Mouse (Mus musculus) neural tube, embryonic 15.5 days (tissue): ENCODE data around the gene Prss45. TPM values are rescaled to one million over a fixed set of nuclear protein-coding genes. Genes with fewer than 3 reads are reported as not detected.

Experiments
- ATAC-seq: fragments of 200-750 bp; cut with Nextera tagmentation; 2 replicates; pipeline ENCODE4 v1.8.0; 2017; ENCODE audit warnings: mild to moderate bottlenecking, moderate TSS enrichment, moderate library complexity; ENCODE audit not compliant: low FRiP score
- H3K27ac ChIP-seq: fragments of 300-500 bp; sonication (generic); replicated peaks from 2 replicates; pipeline ENCODE4 v1.5.1; 2015; ENCODE audit warnings: mild to moderate bottlenecking, inconsistent platforms
- H3K27me3 ChIP-seq: fragments of 300-500 bp; sonication (generic); replicated peaks from 2 replicates; pipeline ENCODE4 v1.6.1; 2015; ENCODE audit warnings: inconsistent platforms
- H3K36me3 ChIP-seq: fragments of 300-500 bp; sonication (generic); 2 replicates; pipeline ENCODE4 v1.6.1; 2015; ENCODE audit warnings: inconsistent platforms
- H3K4me1 ChIP-seq: fragments of 300-500 bp; sonication (generic); 2 replicates; pipeline ENCODE4 v1.6.1; 2015; ENCODE audit warnings: inconsistent platforms
- H3K4me2 ChIP-seq: fragments of 300-500 bp; sonication (generic); 2 replicates; pipeline ENCODE4 v1.6.1; 2015; ENCODE audit warnings: inconsistent platforms, mild to moderate bottlenecking, moderate library complexity
- H3K4me3 ChIP-seq: fragments of 300-500 bp; sonication (generic); replicated peaks from 2 replicates; pipeline ENCODE4 v1.5.1; 2015; ENCODE audit warnings: mild to moderate bottlenecking, inconsistent platforms
- H3K9ac ChIP-seq: fragments of 300-500 bp; sonication (generic); replicated peaks from 2 replicates; pipeline ENCODE4 v1.6.1; 2015; ENCODE audit warnings: mild to moderate bottlenecking, inconsistent platforms
- H3K9me3 ChIP-seq: fragments of 300-500 bp; sonication (generic); replicated peaks from 2 replicates; pipeline ENCODE4 v1.6.1; 2016; ENCODE audit warnings: inconsistent platforms
- WGBS: fragments of 180-500 bp; shearing (Covaris S2); methylation state at CpG from one replicate; pipeline ENCODE4 v1.1.7; 2015; ENCODE audit warnings: mixed read lengths; 5-methylcytosine and 5-hydroxymethylcytosine counted together
- polyA plus RNA-seq: library from polyadenylated mRNA; unstranded; fragments of >200 nt; fragmentation: Nextera tagmentation; extraction: Ambion mirVana; gene quantifications from 2 replicates; pipeline ENCODE4 v1.2.1, GENCODE M21; 2015

Prss45 gene
- polyA plus RNA-seq, 1 experiment from 2014 or later, result not detected

GRCm38 (mm10) chr9:110858523-110858922 lies 24.1 kb downstream of the Prss45 start:
- WGBS, result 56% methylated on average over 5 of the region's 5 CpGs
- no peak overlapping the region for H3K27ac ChIP-seq

GRCm38 (mm10) chr9:110858967-110859596 lies 24.7 kb downstream of the Prss45 start:
- Histone ChIP-seq H3K9me3 (no peaks in the 10 kb centered on the region), H3K4me1 (peaks cover 5% of the 10 kb centered on the region), H3K9ac (no peak overlapping the region), H3K4me3 (no peak overlapping the region), H3K27me3 (peaks cover 9% of the 10 kb centered on the region), H3K4me2 (no peak overlapping the region), H3K27ac (no peak overlapping the region), H3K36me3 (no peaks in the 10 kb centered on the region)
- no peak for ATAC-seq
- 82% methylated on average over 5 of the region's 5 CpGs for WGBS

More at GRCm38 (mm10) chr9:110858523-110858922, 24.1 kb downstream of the Prss45 start:
- Histone ChIP-seq H3K9me3 (no peaks in the 10 kb centered on the region), H3K36me3 (no peaks in the 10 kb centered on the region), H3K4me3 (no peak overlapping the region), H3K27me3 (peaks cover 9% of the 10 kb centered on the region), H3K9ac (no peak overlapping the region), H3K4me2 (no peak overlapping the region), H3K4me1 (peaks cover 5% of the 10 kb centered on the region)
- no peak for ATAC-seq

DNA sequence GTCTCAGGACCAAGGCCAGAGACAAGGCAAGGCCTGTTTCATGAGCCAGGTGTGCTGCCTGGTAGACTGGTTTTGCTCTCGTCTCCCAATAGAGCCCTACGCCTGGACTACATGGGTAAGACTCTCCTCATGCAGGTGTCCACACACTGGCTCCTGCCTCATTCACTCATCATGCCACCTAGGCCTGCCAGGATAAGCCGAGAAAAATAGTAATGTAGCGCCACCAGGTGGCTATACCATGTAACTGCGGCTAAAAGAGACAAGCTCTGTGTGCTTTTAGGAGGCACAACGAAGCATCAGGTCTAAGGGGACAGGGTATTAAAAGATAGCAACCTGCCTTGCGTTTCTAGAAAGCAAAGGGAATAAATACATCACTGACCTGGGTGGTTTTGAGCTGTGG lies 36.6 kb downstream of the Prss45 start:
- ATAC-seq, result no peak

DNA sequence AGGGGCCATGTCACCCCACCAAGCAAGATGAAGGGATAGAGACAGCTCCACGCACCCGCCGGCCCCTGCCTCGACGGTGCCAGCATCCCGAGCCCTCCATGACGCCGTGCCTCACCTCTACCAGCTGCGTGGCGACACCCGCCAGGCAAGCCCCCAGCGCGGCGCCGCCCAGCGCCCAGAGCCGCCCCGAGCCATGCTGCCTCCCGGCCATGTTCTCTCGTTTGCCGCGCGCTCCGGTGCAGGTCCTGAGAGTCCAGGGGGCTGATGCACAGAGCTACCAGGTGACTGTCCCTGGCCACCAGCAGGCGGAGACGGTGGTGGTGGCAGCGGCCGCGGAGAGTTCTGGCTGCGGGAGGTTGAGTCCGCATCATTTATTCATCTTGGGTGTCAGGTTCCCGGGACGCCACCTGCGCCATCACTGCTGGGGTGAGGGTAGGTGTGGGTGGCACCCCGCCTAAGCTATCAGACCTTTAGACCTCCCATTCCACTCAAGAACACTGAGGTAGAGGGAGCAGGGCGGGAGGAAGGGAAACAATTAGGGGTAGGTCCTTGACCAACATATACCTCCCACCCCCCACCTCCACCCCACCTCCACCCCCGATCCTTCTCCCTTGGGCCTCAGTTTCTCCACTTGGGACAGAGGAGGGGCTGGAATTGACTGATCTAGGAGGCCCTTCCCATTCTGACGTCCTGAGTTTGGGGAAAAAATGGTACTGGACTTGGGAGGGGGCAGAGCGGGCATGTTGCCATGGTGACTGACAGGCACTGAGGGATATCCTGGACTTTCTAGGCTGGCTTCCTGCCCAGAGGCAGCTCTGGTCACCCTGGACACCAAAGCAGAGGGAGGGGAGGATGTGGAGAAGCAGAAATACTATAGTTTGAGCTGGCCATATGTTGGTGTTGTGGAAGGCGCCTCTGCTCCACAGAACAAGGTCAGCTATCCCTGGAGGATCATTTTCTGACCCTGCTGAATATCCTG lies 39.6 kb downstream of the Prss45 start:
- H3K4me3 ChIP-seq, result peak overlapping the region; percentile 40
- 7% methylated on average over 40 of the region's 40 CpGs for WGBS
- no peaks in the 10 kb centered on the region for H3K9me3 ChIP-seq
- peak overlapping the region; percentile 66 for H3K27ac ChIP-seq
- ATAC-seq, result peak; percentile 80
- peak overlapping the region; percentile 47 for H3K9ac ChIP-seq
- peaks cover 23% of the 10 kb centered on the region for H3K27me3 ChIP-seq
- H3K36me3 ChIP-seq, result no peaks in the 10 kb centered on the region
- peak overlapping the region; percentile 70 for H3K4me2 ChIP-seq
- peaks cover 26% of the 10 kb centered on the region for H3K4me1 ChIP-seq

More for the DNA sequence above, 36.6 kb downstream of the Prss45 start:
- Histone ChIP-seq H3K9ac (no peak overlapping the region), H3K27me3 (0 out of 2 replicates have a peak, but pooled peaks cover 9% of the 10 kb centered on the region), H3K4me3 (no peak overlapping the region), H3K4me2 (no peak overlapping the region), H3K4me1 (peaks cover 26% of the 10 kb centered on the region), H3K36me3 (no peaks in the 10 kb centered on the region), H3K9me3 (no peaks in the 10 kb centered on the region), H3K27ac (no peak overlapping the region)
- 18% methylated on average over 7 of the region's 7 CpGs for WGBS

GRCm38 (mm10) chr9:110874660-110875191 lies 40.3 kb downstream of the Prss45 start:
- peak overlapping the region; percentile 70 for H3K4me2 ChIP-seq
- H3K9ac ChIP-seq, result no peak overlapping the region
- peaks cover 26% of the 10 kb centered on the region for H3K4me1 ChIP-seq
- no peaks in the 10 kb centered on the region for H3K36me3 ChIP-seq
- ATAC-seq, result peak; percentile 36; the same call in 1 of the 2 replicates
- WGBS, result 12% methylated on average over 3 of the region's 3 CpGs
- no peak overlapping the region for H3K4me3 ChIP-seq
- no peaks in the 10 kb centered on the region for H3K9me3 ChIP-seq
- peaks cover 31% of the 10 kb centered on the region for H3K27me3 ChIP-seq
- H3K27ac ChIP-seq, result peak overlapping the region; percentile 66

DNA sequence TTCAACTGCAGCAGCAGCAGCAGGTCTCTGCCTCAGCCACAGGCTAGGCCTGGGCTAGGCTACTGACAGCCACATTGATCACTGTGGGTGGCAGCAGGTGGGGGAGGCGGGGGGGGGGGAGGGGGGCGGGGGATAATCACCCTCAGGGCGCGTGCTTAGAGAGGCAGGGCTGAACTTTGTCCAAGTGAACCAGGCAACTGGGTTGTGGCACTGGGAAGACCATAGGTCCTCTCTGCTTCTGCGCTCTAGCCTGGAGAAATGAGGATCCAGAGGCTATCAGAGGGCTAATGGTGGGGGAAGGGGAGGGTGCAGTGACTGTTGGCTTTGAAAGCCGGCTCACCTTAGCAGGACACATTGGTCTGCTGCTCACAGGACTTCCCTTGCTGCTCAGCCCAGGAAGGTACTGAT lies 40.9 kb downstream of the Prss45 start:
- no peak for ATAC-seq
- H3K36me3 ChIP-seq, result no peaks in the 10 kb centered on the region
- H3K27me3 ChIP-seq, result peaks cover 37% of the 10 kb centered on the region
- WGBS, result 28% methylated on average over 4 of the region's 6 CpGs
- H3K4me3 ChIP-seq, result no peak overlapping the region
- H3K4me1 ChIP-seq, result peaks cover 28% of the 10 kb centered on the region
- H3K4me2 ChIP-seq, result no peak overlapping the region
- no peak overlapping the region for H3K9ac ChIP-seq
- H3K27ac ChIP-seq, result no peak overlapping the region; the same call in 1 of the 2 replicates
- H3K9me3 ChIP-seq, result no peaks in the 10 kb centered on the region

DNA sequence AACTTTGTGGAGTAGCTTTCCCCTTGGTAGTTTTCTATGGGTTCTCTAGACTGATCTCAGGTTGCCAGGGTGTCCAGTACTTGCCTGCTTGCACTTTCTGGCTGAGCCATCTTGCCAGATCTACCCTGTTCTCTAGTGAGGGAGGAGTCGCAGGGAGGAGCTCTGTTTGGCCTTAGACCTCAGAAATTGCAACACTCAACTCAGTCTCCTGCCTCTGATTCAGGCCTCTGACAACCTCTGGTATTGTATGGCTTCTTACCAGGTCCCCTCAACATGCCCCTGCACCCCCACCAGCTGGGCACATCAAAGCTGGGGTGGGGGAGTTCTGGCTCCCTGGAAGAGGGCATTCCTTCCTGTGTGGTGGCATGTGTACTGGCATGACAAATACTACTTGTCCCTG lies 43.0 kb downstream of the Prss45 start:
- ATAC-seq, result no peak
- Histone ChIP-seq H3K4me3 (no peak overlapping the region), H3K27ac (no peak overlapping the region), H3K9ac (no peak overlapping the region), H3K27me3 (peaks cover 57% of the 10 kb centered on the region), H3K9me3 (no peaks in the 10 kb centered on the region), H3K4me2 (no peak overlapping the region), H3K4me1 (peaks cover 34% of the 10 kb centered on the region), H3K36me3 (no peaks in the 10 kb centered on the region)
- WGBS, result 95% methylated on average over 1 of the region's 1 CpGs

DNA sequence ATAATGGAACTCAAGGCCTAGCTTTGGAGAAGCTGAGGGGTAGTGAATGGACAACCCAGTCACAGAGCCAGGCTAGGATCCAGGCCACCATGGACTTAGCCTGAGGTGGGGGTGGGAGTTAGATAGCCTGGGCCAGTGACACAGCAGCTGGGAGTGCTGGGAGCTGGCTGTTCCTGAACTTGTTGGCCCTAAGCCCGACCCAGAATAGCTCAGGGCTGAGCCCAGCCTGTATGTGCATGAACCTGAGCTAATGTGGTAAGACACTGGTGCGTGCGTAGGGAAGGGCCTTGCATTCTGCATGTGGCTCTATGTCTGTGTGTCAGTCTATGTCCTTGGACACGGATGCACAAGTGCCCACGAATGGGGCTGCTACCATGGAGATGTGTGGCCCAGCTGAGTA lies 43.5 kb downstream of the Prss45 start:
- 80% methylated on average over 5 of the region's 5 CpGs for WGBS
- H3K4me1 ChIP-seq, result peaks cover 34% of the 10 kb centered on the region
- no peak overlapping the region for H3K9ac ChIP-seq
- H3K36me3 ChIP-seq, result no peaks in the 10 kb centered on the region
- H3K4me2 ChIP-seq, result no peak overlapping the region
- no peaks in the 10 kb centered on the region for H3K9me3 ChIP-seq
- ATAC-seq, result no peak
- no peak overlapping the region for H3K27ac ChIP-seq
- H3K27me3 ChIP-seq, result peaks cover 54% of the 10 kb centered on the region
- H3K4me3 ChIP-seq, result no peak overlapping the region

DNA sequence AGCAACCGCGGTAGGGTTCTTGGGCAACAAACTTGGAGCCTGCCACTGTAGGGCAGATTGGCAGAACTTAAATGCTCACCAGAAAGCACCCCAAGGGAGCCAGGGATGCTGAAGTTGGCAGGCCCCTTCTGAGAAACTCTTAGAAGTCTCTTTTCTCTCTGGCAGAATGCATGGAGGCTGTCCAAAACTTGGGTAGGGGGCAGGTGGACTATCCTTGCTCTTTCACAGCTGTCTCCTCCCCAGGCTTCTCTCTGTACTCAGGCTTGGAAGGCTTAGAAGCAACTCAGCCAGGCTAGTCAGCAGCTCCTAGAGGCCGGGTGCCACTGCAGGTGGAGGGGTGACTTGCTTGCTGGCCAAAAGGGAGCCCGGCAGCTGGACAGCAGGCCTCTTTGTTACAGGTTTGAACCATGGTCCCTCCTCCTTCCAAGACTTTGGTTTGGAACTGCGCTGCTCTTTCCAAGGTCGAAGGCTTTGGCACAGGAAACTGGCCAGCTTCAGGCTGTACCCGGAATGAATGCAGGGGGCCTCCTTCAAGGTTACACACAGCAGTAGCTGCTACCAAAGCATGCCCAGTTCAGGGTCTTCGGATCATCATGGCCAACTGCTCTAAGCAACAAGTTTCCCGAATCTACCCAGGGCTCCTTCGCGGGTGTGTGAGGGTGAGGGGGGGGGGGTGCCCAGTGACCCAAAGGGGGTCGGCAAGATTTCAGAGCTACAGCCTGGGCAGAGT lies 45.0 kb downstream of the Prss45 start, which contains the start of gene Als2cl:
TSS of gene Als2cl (plus strand) at position 680 of the 730 bp plus-strand sequence.
- no peaks in the 10 kb centered on the region for H3K9me3 ChIP-seq
- H3K4me1 ChIP-seq, result peaks cover 21% of the 10 kb centered on the region
- 0 out of 2 replicates have a peak, but pooled peaks have one; percentile 20 for ATAC-seq
- peak within 1 kb of the TSS; percentile 54 for H3K27ac ChIP-seq
- H3K27me3 ChIP-seq, result peaks cover 48% of the 10 kb centered on the region
- H3K4me3 ChIP-seq, result peak within 1 kb of the TSS; percentile 51
- 11% methylated on average over 12 of the region's 12 CpGs for WGBS
- H3K9ac ChIP-seq, result peak within 1 kb of the TSS; percentile 52
- peak within 1 kb of the TSS; percentile 92 for H3K4me2 ChIP-seq
- no peaks in the 10 kb centered on the region for H3K36me3 ChIP-seq

DNA sequence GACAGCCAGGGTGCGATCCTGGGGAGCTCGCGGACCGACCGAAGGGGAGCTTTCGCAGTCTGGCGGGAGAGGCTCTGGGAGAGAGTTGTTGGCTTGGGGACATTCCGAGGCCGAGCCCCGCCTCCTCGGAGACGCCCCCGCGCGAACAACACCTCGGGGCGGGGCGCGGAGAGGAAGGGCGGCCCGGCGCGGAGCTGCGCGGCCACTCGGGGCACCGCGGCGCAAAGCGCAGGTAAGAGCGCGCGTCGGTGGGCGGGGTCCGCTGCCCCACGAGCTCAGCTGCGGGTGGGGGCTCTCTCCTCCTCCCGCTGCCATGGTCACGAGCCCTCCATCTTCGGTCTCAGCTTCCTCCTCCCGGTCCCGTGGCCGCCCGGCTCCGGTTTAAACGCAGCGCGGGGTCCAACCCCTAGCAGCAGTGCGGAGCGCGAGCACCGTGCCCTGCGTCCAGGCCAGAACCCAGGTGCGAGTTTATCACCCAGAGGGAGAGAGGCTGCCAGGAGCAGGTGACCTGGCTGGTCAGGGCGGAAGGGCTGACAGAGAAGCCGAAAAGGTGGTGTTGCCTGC lies 45.7 kb downstream of the Prss45 start, which contains the start of gene Tmie:
TSS of gene Tmie (minus strand) at position 116 of the 564 bp plus-strand sequence.
- peak within 1 kb of the TSS; percentile 92 for H3K4me2 ChIP-seq
- peak within 1 kb of the TSS; percentile 52 for H3K9ac ChIP-seq
- peaks cover 13% of the 10 kb centered on the region for H3K4me1 ChIP-seq
- peak within 1 kb of the TSS; percentile 54 for H3K27ac ChIP-seq
- peak within 1 kb of the TSS; percentile 51 for H3K4me3 ChIP-seq
- under 1% methylated on average over 47 of the region's 57 CpGs for WGBS
- H3K27me3 ChIP-seq, result peaks cover 48% of the 10 kb centered on the region
- peak; percentile 60 for ATAC-seq
- no peaks in the 10 kb centered on the region for H3K36me3 ChIP-seq
- H3K9me3 ChIP-seq, result no peaks in the 10 kb centered on the region
